Mouse (Mus musculus): Measurements from ENCODE around the gene Shkbp1. TPM values are rescaled to one million over a fixed set of nuclear protein-coding genes. Genes with fewer than 3 reads are reported as not detected.

The Shkbp1 gene
- polyA plus RNA-seq, 1 experiment: 44.5 TPM

GRCm38 (mm10) chr7:27375274-27375673, 19.5 kb upstream of the Shkbp1 start:
- no peaks in the 10 kb centered on the region for H3K36me3 ChIP-seq (ENCODE audit: control insufficient read depth, insufficient read depth, low read length, poor library complexity, severe bottlenecking)
- no peaks in the 10 kb centered on the region for H3K27me3 ChIP-seq (ENCODE audit: control insufficient read depth, insufficient read depth, low read length, poor library complexity, severe bottlenecking)
- peak overlapping the region; percentile 25 for H3K4me3 ChIP-seq (ENCODE audit: low read depth, low read length)
- H3K27ac ChIP-seq (ENCODE audit: insufficient read depth, low read length): no peak overlapping the region
- H3K9me3 ChIP-seq (replicated peaks; ENCODE audit: control insufficient read depth, insufficient read depth, low read length, poor library complexity, severe bottlenecking): no peaks in the 10 kb centered on the region; the same call in 1 of the 2 replicates
- no peaks in the 10 kb centered on the region for H3K4me1 ChIP-seq (ENCODE audit: control insufficient read depth, insufficient read depth, low read length)
- peak overlapping the region; percentile 5; the same call in 1 of the 2 replicates for H3K9ac ChIP-seq (ENCODE audit: low read depth, poor library complexity, severe bottlenecking)
- TF ChIP-seq EP300 (IDR thresholded peaks at IDR 0.05; ENCODE audit: insufficient read depth, low read depth, low read length): no peak
- no peak for TF ChIP-seq POLR2A (IDR thresholded peaks at IDR 0.05; ENCODE audit: insufficient read depth, low read length)
- TF ChIP-seq CTCF (IDR thresholded peaks at IDR 0.05; ENCODE audit: low read depth, low read length): no peak

GRCm38 (mm10) chr7:27371715-27372462, 16.1 kb upstream of the Shkbp1 start:
- TF ChIP-seq EP300 (IDR thresholded peaks at IDR 0.05; ENCODE audit: insufficient read depth, low read depth, low read length) (no peak), POLR2A (IDR thresholded peaks at IDR 0.05; ENCODE audit: insufficient read depth, low read length) (no peak), CTCF (IDR thresholded peaks at IDR 0.05; ENCODE audit: low read depth, low read length) (no peak)
- H3K27ac ChIP-seq (ENCODE audit: insufficient read depth, low read length): no peak overlapping the region
- H3K4me1 ChIP-seq (ENCODE audit: control insufficient read depth, insufficient read depth, low read length): peaks cover 2% of the 10 kb centered on the region
- H3K9me3 ChIP-seq (replicated peaks; ENCODE audit: control insufficient read depth, insufficient read depth, low read length, poor library complexity, severe bottlenecking): no peaks in the 10 kb centered on the region; the same call in 1 of the 2 replicates
- no peaks in the 10 kb centered on the region for H3K36me3 ChIP-seq (ENCODE audit: control insufficient read depth, insufficient read depth, low read length, poor library complexity, severe bottlenecking)
- no peaks in the 10 kb centered on the region for H3K27me3 ChIP-seq (ENCODE audit: control insufficient read depth, insufficient read depth, low read length, poor library complexity, severe bottlenecking)
- H3K4me3 ChIP-seq (ENCODE audit: low read depth, low read length): peak overlapping the region; percentile 24
- peak overlapping the region; percentile 16 for H3K9ac ChIP-seq (ENCODE audit: low read depth, poor library complexity, severe bottlenecking)

- Histone ChIP-seq H3K9ac (ENCODE audit: low read depth, poor library complexity, severe bottlenecking) (no peak overlapping the region), H3K27me3 (ENCODE audit: control insufficient read depth, insufficient read depth, low read length, poor library complexity, severe bottlenecking) (no peaks in the 10 kb centered on the region), H3K36me3 (ENCODE audit: control insufficient read depth, insufficient read depth, low read length, poor library complexity, severe bottlenecking) (no peaks in the 10 kb centered on the region), H3K27ac (ENCODE audit: insufficient read depth, low read length) (no peak overlapping the region), H3K4me1 (ENCODE audit: control insufficient read depth, insufficient read depth, low read length) (peaks cover 6% of the 10 kb centered on the region), H3K9me3 (replicated peaks; ENCODE audit: control insufficient read depth, insufficient read depth, low read length, poor library complexity, severe bottlenecking) (no peaks in the 10 kb centered on the region; the same call in 1 of the 2 replicates), H3K4me3 (ENCODE audit: low read depth, low read length) (no peak overlapping the region)
- no peak for TF ChIP-seq CTCF (IDR thresholded peaks at IDR 0.05; ENCODE audit: low read depth, low read length)
- no peak for TF ChIP-seq EP300 (IDR thresholded peaks at IDR 0.05; ENCODE audit: insufficient read depth, low read depth, low read length)
- TF ChIP-seq POLR2A (IDR thresholded peaks at IDR 0.05; ENCODE audit: insufficient read depth, low read length): no peak
Observed at GRCm38 (mm10) chr7:27369111-27369510, 13.3 kb upstream of the Shkbp1 start.

GRCm38 (mm10) chr7:27367976-27368375, 12.2 kb upstream of the Shkbp1 start:
- Histone ChIP-seq H3K4me1 (ENCODE audit: control insufficient read depth, insufficient read depth, low read length) (peaks cover 6% of the 10 kb centered on the region), H3K9ac (ENCODE audit: low read depth, poor library complexity, severe bottlenecking) (peak overlapping the region; percentile 34; the same call in 1 of the 2 replicates), H3K27me3 (ENCODE audit: control insufficient read depth, insufficient read depth, low read length, poor library complexity, severe bottlenecking) (no peaks in the 10 kb centered on the region), H3K27ac (ENCODE audit: insufficient read depth, low read length) (peak overlapping the region; percentile 35; the same call in 1 of the 2 replicates), H3K9me3 (replicated peaks; ENCODE audit: control insufficient read depth, insufficient read depth, low read length, poor library complexity, severe bottlenecking) (no peaks in the 10 kb centered on the region), H3K36me3 (ENCODE audit: control insufficient read depth, insufficient read depth, low read length, poor library complexity, severe bottlenecking) (no peaks in the 10 kb centered on the region), H3K4me3 (ENCODE audit: low read depth, low read length) (peak overlapping the region; percentile 59)
- TF ChIP-seq EP300 (IDR thresholded peaks at IDR 0.05; ENCODE audit: insufficient read depth, low read depth, low read length) (no peak; the same call in 1 of the 2 replicates), POLR2A (IDR thresholded peaks at IDR 0.05; ENCODE audit: insufficient read depth, low read length) (peak; percentile 8), CTCF (IDR thresholded peaks at IDR 0.05; ENCODE audit: low read depth, low read length) (no peak)

- no peak overlapping the region for H3K27ac ChIP-seq (ENCODE audit: insufficient read depth, low read length)
- H3K36me3 ChIP-seq (ENCODE audit: control insufficient read depth, insufficient read depth, low read length, poor library complexity, severe bottlenecking): no peaks in the 10 kb centered on the region
- H3K4me3 ChIP-seq (ENCODE audit: low read depth, low read length): peak overlapping the region; percentile 20
- no peak for TF ChIP-seq POLR2A (IDR thresholded peaks at IDR 0.05; ENCODE audit: insufficient read depth, low read length)
- TF ChIP-seq EP300 (IDR thresholded peaks at IDR 0.05; ENCODE audit: insufficient read depth, low read depth, low read length): 0 out of 2 replicates have a peak, but pooled peaks have one; percentile 5
- H3K4me1 ChIP-seq (ENCODE audit: control insufficient read depth, insufficient read depth, low read length): peaks cover 6% of the 10 kb centered on the region
- H3K9me3 ChIP-seq (replicated peaks; ENCODE audit: control insufficient read depth, insufficient read depth, low read length, poor library complexity, severe bottlenecking): no peaks in the 10 kb centered on the region
- no peak overlapping the region for H3K9ac ChIP-seq (ENCODE audit: low read depth, poor library complexity, severe bottlenecking)
- no peaks in the 10 kb centered on the region for H3K27me3 ChIP-seq (ENCODE audit: control insufficient read depth, insufficient read depth, low read length, poor library complexity, severe bottlenecking)
Observed at GRCm38 (mm10) chr7:27366082-27366844, 10.4 kb upstream of the Shkbp1 start.

All from ES-Bruce4 (cell line).